Mouse (Mus musculus): ENCODE measurements around the gene Clcf1. TPM values are rescaled to one million over a fixed set of nuclear protein-coding genes. Genes with fewer than 3 reads are reported as not detected.

Clcf1 gene
- polyA plus RNA-seq, 1 experiment from 2014 or later = 0.87 TPM

DNA sequence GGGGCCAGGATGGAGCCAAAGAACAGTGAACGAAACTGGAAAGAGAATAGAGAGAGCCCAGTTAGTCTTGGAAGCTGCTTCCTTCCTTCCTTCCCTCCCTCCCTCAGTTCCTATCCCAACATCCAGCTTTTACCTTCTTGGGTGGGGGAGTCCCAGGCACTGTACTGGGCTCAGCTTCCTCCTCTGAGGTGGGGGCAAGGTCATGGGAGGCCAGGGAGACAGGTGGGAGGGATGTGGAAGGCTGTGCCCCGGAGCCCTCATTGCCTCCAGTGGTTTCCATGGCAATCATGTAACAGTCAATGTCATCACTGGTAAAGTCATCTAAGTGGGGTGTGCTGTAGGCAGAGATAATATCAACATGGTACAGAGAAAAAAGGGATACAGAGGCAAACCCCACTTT is 18.0 kb upstream of the Clcf1 start:
- H3K27me3 ChIP-seq (replicated peaks) = no peaks in the 10 kb centered on the region
- no peak for ATAC-seq (ENCODE audit: low FRiP score, low read depth)
- no peaks in the 10 kb centered on the region for H3K9me3 ChIP-seq
- no peak overlapping the region for H3K4me3 ChIP-seq
- 67% methylated on average over 2 of the region's 2 CpGs for WGBS
- H3K4me2 ChIP-seq (replicated peaks) = no peak overlapping the region
- H3K36me3 ChIP-seq = peaks cover 50% of the 10 kb centered on the region
- no peak overlapping the region for H3K9ac ChIP-seq
- peaks cover 33% of the 10 kb centered on the region for H3K4me1 ChIP-seq
- H3K27ac ChIP-seq = no peak overlapping the region

DNA sequence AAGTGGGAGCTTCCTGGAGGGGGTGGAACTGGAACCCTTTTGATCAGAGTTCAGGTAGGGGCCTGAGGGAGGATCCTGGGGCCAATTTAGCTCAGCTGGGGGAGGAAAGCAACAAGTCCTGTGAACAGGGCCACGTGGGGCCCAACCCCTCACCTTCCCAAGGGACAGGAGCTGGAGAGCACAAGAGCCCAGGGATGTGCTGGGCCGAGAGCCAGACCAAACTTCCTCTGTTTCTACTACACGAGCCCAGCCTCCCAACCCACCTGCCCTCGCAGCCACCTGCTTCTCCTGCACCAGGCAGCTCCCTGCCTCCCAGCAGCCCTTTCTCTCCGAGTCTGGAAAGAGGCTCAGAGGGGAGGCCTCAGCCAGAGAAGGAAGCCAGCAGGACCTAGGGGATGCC is 17.5 kb upstream of the Clcf1 start:
- ATAC-seq (ENCODE audit: low FRiP score, low read depth) = no peak
- Histone ChIP-seq H3K4me3 (no peak overlapping the region), H3K27me3 (replicated peaks) (no peaks in the 10 kb centered on the region), H3K9ac (no peak overlapping the region), H3K4me1 (peaks cover 31% of the 10 kb centered on the region), H3K27ac (no peak overlapping the region), H3K4me2 (replicated peaks) (no peak overlapping the region), H3K9me3 (no peaks in the 10 kb centered on the region), H3K36me3 (peaks cover 50% of the 10 kb centered on the region)
- 38% methylated on average over 5 of the region's 5 CpGs for WGBS

DNA sequence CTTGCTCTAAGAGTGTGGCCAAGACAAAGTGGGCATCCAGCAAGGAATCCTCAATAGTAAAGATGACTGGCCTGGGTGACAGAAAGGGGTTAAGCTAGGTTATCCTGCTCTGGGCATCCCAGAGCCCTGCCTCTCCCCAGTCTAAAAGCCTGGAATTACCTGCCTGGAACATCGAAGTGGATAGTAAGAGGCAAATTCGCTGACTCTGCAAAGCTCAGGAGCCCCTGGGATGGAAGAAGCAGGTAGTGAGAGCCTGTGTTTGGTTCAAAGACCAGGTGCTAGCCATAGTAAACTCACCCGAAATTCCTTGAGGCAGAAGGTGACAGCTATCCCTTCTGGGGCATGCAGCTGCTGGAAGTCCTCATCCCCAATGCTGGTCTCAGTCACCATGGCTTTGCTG is 16.9 kb upstream of the Clcf1 start:
- no peak overlapping the region for H3K27ac ChIP-seq
- peaks cover 35% of the 10 kb centered on the region for H3K4me1 ChIP-seq

DNA sequence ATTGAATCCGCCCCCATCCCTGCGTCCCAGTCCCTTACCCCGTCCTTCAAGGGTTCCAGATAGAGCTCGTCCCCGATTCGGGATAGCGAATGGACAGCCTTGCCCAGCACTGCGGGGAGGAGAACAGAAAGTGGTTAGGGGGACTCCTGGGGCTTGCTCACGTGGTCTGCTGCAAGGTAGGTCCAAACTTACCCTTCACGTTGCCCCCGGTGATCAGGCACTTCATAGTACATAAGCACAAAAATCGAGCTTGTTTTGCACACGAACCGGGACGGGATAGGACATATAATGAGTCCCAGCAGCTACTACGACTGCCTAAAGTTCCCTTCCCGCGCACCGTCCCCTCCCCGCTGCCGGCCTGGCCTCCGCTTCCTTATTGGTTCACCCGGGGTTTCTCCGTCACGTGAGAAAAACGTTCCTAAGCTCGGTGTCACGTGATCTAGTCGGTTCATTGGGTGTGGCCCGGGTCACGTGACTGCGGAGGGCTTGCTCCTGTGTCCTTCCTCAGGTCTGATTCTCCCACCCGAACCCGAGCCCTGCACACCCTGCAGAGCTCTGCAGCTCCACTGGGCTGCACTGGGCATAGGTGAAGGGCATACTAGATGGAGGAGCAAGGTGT is 12.6 kb upstream of the Clcf1 start, which contains the start of gene Rad9a:
TSS of gene Rad9a (minus strand) at position 372 of the 619 bp plus-strand sequence.
- Histone ChIP-seq H3K36me3 (peaks cover 17% of the 10 kb centered on the region), H3K27ac (no peak within 1 kb of the TSS), H3K4me2 (replicated peaks) (peak within 1 kb of the TSS; percentile 88), H3K9me3 (no peaks in the 10 kb centered on the region), H3K4me1 (peaks cover 24% of the 10 kb centered on the region), H3K9ac (peak within 1 kb of the TSS; percentile 65), H3K27me3 (replicated peaks) (no peaks in the 10 kb centered on the region), H3K4me3 (peak within 1 kb of the TSS; percentile 63)
- WGBS = under 1% methylated on average over 34 of the region's 34 CpGs
- peak; percentile 82 for ATAC-seq (ENCODE audit: low FRiP score, low read depth)

More for the DNA sequence above, 16.9 kb upstream of the Clcf1 start:
- ATAC-seq (ENCODE audit: low FRiP score, low read depth) = no peak
- H3K36me3 ChIP-seq = peaks cover 50% of the 10 kb centered on the region
- no peaks in the 10 kb centered on the region for H3K9me3 ChIP-seq
- H3K9ac ChIP-seq = no peak overlapping the region
- H3K4me2 ChIP-seq (replicated peaks) = no peak overlapping the region
- WGBS = 74% methylated on average over 3 of the region's 3 CpGs
- no peaks in the 10 kb centered on the region for H3K27me3 ChIP-seq (replicated peaks)
- no peak overlapping the region for H3K4me3 ChIP-seq

DNA sequence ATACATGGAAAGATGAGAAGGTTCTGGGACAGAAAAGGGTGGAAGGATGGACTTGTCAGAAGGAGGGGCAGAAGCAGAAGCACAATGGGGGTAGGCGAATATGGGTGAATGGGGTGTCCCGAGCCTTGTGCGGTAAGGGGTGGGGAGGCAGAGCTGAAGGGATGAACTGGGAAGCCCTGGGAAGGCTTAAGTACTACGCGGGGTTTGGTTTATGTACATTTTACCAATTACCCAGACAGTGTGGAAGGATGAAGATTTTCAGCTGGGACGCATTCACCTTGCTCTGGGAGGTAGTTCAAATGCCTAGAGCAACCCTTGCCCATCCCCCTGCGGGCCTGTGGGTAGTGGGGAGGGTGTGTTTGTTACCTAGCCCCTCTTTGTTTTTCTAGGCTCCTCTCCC is 11.9 kb upstream of the Clcf1 start:
- 33% methylated on average over 7 of the region's 7 CpGs for WGBS
- no peaks in the 10 kb centered on the region for H3K9me3 ChIP-seq
- H3K9ac ChIP-seq = peak overlapping the region; percentile 60
- no peaks in the 10 kb centered on the region for H3K27me3 ChIP-seq (replicated peaks)
- no peak overlapping the region for H3K27ac ChIP-seq
- peak overlapping the region; percentile 88 for H3K4me2 ChIP-seq (replicated peaks)
- peaks cover 10% of the 10 kb centered on the region; the same call in 1 of the 2 replicates for H3K36me3 ChIP-seq
- peak overlapping the region; percentile 63 for H3K4me3 ChIP-seq
- H3K4me1 ChIP-seq = peaks cover 20% of the 10 kb centered on the region
- peak; percentile 7; the same call in 1 of the 2 replicates for ATAC-seq (ENCODE audit: low FRiP score, low read depth)

DNA sequence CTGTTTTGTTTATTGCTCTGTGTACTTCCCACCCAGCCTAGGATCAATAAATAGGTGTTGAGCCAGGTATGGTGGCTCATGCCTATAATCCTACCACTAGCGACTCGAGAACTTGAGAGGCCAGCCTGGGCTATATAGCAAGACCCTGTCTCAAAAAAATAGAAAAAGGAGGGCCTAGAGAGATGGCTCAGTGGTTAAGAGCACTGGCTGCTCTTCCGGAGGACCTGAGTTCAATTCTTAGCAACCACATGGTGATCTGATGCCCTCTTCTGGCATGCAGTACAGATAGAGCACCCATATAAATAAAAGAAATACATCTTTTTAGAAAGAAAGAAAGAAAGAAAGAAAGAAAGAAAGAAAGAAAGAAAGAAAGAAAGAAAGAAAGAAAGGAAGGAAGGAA is 10.9 kb upstream of the Clcf1 start:
- 61% methylated on average over 3 of the region's 3 CpGs for WGBS
- Histone ChIP-seq H3K27ac (no peak overlapping the region), H3K4me2 (replicated peaks) (0 out of 2 replicates have a peak overlapping the region, but pooled peaks have one; percentile 88), H3K9ac (no peak overlapping the region), H3K36me3 (0 out of 2 replicates have a peak, but pooled peaks cover 3% of the 10 kb centered on the region), H3K4me3 (no peak overlapping the region), H3K9me3 (no peaks in the 10 kb centered on the region), H3K27me3 (replicated peaks) (no peaks in the 10 kb centered on the region), H3K4me1 (peaks cover 20% of the 10 kb centered on the region)
- ATAC-seq (ENCODE audit: low FRiP score, low read depth) = no peak

DNA sequence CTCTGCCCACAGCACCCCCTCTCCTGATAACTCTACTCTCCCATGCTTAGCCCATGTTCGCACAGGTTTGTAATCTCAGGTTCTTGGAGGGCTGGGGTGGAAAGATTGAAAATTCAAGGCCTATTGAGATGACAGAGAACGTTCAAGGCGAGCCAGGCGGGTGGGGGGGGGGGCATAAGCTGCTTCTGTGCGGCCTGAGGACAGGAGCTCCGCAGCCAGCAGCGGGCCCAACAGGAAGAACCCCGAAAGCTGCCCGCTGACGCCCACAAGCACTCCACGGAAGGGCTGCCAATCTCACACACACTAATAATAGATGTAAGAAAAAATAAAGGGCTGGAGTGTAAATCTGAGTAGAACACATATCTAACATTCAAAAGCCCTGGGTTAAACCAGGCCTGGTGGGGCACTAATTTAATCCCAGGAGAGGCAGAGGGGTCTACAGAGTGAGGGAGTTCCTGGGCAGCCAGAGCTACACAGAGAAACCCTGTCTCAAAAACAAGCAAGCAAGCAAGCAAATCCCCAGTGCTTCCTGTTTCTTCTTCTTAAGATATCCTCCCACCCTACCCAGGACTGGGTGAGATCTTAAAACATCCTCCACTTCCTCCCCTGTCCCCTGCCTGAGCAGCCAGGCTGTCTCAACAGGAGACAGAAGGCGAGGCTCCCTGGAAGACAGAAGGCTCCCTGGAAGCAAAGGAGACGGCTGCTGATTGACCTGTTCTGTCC is 10.3 kb upstream of the Clcf1 start:
- H3K4me1 ChIP-seq = peaks cover 20% of the 10 kb centered on the region
- no peak overlapping the region for H3K4me3 ChIP-seq
- 0 out of 2 replicates have a peak, but pooled peaks cover 3% of the 10 kb centered on the region for H3K36me3 ChIP-seq
- H3K9me3 ChIP-seq = no peaks in the 10 kb centered on the region
- ATAC-seq (ENCODE audit: low FRiP score, low read depth) = no peak
- no peak overlapping the region for H3K9ac ChIP-seq
- 71% methylated on average over 13 of the region's 13 CpGs for WGBS
- H3K4me2 ChIP-seq (replicated peaks) = no peak overlapping the region
- H3K27ac ChIP-seq = no peak overlapping the region
- 0 out of 2 replicates have a peak, but pooled peaks cover under 1% of the 10 kb centered on the region for H3K27me3 ChIP-seq (replicated peaks)

DNA sequence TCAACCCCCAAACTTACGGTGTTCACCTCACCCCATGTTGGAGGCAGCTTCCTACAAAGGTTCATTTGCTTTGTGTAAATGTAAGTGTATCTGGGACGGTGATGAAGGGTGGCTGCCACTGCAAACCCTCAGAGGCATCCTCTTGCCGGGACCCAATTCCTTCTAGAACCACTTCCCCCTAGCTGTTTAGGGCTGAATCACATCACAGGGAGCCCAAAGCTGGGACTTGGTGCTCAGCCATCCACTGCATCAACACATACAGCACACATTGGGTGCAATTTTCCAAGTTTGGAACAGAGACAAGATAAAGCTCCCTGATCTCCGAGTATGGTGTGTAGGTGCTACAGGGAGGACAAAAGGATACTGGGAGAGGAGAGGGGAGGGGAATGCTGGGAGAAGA is 9.1 kb upstream of the Clcf1 start:
- Histone ChIP-seq H3K4me3 (no peak overlapping the region), H3K9me3 (no peaks in the 10 kb centered on the region), H3K4me1 (peaks cover 20% of the 10 kb centered on the region), H3K27ac (no peak overlapping the region), H3K27me3 (replicated peaks) (0 out of 2 replicates have a peak, but pooled peaks cover 4% of the 10 kb centered on the region), H3K36me3 (no peaks in the 10 kb centered on the region), H3K4me2 (replicated peaks) (no peak overlapping the region), H3K9ac (no peak overlapping the region)
- 75% methylated on average over 4 of the region's 4 CpGs for WGBS
- ATAC-seq (ENCODE audit: low FRiP score, low read depth) = no peak

DNA sequence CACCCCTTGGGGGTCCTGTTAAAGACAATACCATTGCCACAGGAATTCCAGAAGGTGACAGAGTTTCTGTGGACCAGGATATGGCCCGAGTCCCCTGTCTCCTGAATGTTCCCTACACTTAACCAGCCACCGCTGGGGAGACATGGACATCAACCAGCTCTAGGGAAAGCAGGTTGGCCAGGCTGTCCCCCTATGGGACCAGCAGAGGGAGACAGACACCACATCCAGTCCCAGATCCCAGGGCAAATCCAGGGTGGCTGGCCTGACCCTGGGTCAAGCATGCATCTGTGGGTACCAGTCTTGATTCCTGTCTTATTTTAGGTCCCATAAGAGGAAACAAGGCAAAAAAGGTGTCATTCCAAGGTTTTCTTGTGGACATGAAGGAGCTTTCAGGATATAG is 7.1 kb upstream of the Clcf1 start:
- ATAC-seq (ENCODE audit: low FRiP score, low read depth) = no peak
- Histone ChIP-seq H3K4me2 (replicated peaks) (no peak overlapping the region), H3K27ac (no peak overlapping the region), H3K4me1 (peaks cover 5% of the 10 kb centered on the region), H3K9me3 (no peaks in the 10 kb centered on the region), H3K4me3 (no peak overlapping the region), H3K36me3 (no peaks in the 10 kb centered on the region), H3K9ac (no peak overlapping the region), H3K27me3 (replicated peaks) (peaks cover 15% of the 10 kb centered on the region)
- 3% methylated on average over 2 of the region's 2 CpGs for WGBS

DNA sequence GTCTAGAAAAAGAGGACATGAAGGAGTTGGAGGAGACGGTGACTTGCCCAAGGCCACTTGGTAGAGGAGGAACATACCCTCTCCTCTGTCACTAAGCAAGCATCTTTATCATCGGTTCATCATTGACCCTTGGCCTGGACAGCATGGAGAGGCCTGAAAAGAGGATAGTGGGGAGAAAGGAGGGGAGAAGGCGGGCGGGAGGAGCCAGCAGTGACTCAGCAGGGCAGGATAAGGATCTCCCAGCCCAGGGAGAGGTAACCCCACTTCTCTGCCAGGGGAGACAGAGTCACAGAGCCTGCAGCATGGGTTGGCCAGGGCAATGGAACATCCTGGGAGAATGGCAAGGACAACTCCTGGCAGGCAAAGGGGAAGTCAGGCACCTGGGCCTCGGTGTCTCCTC is 5.5 kb upstream of the Clcf1 start:
- H3K27ac ChIP-seq = no peak overlapping the region
- H3K9ac ChIP-seq = no peak overlapping the region
- ATAC-seq (ENCODE audit: low FRiP score, low read depth) = no peak
- H3K9me3 ChIP-seq = no peaks in the 10 kb centered on the region
- peaks cover 2% of the 10 kb centered on the region for H3K4me1 ChIP-seq
- no peak overlapping the region for H3K4me3 ChIP-seq
- H3K36me3 ChIP-seq = no peaks in the 10 kb centered on the region
- 76% methylated on average over 5 of the region's 5 CpGs for WGBS
- no peak overlapping the region for H3K4me2 ChIP-seq (replicated peaks)
- peaks cover 30% of the 10 kb centered on the region for H3K27me3 ChIP-seq (replicated peaks)

DNA sequence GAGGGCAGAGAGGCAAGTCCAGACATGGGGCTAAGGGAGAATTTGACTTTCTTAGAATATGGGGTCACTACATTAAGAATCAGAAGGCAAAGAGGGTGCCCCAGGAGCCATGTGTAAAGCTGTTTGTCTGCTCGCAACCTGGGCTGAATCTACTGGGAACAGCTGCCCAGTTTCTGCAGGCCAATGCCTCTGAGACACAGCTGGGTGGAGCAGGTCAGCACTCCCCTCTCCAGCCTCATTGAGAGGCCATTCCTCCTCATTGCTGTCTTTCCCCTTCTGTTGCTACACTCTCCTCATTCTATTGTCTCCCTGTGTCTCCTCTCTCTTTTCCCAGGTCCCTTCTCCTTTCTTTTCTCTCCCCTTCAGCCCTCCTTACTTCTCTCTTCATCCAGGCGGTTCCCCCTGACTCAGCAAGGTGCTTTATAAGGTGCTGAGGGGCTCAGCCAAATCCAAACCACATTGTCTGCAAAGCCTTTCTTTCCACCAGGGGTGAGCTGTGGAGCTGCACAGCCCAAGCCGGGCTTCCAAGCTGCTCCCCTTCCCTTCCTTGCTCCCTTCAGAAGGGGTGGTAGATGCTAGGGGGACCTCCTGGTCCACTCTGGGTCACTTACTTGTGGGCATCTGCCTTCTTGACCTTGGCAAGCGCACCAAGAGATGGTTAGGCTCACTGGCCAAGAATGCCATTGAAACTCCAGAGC is 2.0 kb upstream of the Clcf1 start:
- no peak overlapping the region for H3K9ac ChIP-seq
- H3K4me3 ChIP-seq = no peak overlapping the region
- ATAC-seq (ENCODE audit: low FRiP score, low read depth) = no peak
- H3K27me3 ChIP-seq (replicated peaks) = peaks cover 65% of the 10 kb centered on the region
- no peak overlapping the region for H3K27ac ChIP-seq
- no peaks in the 10 kb centered on the region for H3K36me3 ChIP-seq
- no peaks in the 10 kb centered on the region for H3K9me3 ChIP-seq
- WGBS = 30% methylated on average over 4 of the region's 4 CpGs
- H3K4me2 ChIP-seq (replicated peaks) = no peak overlapping the region
- peaks cover 31% of the 10 kb centered on the region for H3K4me1 ChIP-seq

DNA sequence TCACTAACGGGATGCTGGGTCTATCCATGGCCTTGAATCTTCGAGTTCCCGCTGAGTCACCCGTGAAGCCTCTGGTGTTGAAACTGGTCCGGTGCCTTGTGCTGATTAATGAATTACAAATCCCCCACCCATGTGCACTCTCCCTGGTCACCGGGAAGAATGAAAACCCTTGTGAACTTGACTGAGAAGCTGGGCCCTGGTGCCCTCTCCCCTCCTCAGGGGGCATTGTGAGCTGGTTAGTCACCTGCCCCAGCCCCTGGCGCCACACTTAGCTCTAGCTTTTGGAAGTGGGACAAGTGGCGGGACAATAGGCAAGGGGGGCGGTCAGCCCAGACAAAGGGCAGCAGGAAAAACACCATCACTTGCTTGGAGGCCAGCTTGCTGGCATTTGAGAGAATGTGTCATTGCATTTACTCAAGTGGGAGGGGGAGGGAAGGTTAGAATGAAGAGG is 489 bp upstream of the Clcf1 start:
- H3K36me3 ChIP-seq = no peaks in the 10 kb centered on the region
- 0 out of 2 replicates have a peak overlapping the region, but pooled peaks have one; percentile 68 for H3K9ac ChIP-seq
- H3K27me3 ChIP-seq (replicated peaks) = peaks cover 78% of the 10 kb centered on the region
- H3K4me3 ChIP-seq = no peak overlapping the region
- H3K4me1 ChIP-seq = peaks cover 31% of the 10 kb centered on the region
- peak overlapping the region; percentile 98 for H3K4me2 ChIP-seq (replicated peaks)
- H3K27ac ChIP-seq = no peak overlapping the region
- no peaks in the 10 kb centered on the region for H3K9me3 ChIP-seq
- WGBS = 5% methylated on average over 9 of the region's 9 CpGs
- ATAC-seq (ENCODE audit: low FRiP score, low read depth) = no peak

Measured in neural tube, embryonic 12.5 days (tissue).